Mouse (Mus musculus) cerebellum, postnatal 36 days (tissue): ENCODE results near the gene Prcd.

Source experiments
- DNase-seq, 2 experiments: peaks; one replicate each; pipeline ENCODE4 v3.0.0; 2021 to 2022; ENCODE audit warnings: mixed read lengths in 2 of 2

The Prcd gene

DNA sequence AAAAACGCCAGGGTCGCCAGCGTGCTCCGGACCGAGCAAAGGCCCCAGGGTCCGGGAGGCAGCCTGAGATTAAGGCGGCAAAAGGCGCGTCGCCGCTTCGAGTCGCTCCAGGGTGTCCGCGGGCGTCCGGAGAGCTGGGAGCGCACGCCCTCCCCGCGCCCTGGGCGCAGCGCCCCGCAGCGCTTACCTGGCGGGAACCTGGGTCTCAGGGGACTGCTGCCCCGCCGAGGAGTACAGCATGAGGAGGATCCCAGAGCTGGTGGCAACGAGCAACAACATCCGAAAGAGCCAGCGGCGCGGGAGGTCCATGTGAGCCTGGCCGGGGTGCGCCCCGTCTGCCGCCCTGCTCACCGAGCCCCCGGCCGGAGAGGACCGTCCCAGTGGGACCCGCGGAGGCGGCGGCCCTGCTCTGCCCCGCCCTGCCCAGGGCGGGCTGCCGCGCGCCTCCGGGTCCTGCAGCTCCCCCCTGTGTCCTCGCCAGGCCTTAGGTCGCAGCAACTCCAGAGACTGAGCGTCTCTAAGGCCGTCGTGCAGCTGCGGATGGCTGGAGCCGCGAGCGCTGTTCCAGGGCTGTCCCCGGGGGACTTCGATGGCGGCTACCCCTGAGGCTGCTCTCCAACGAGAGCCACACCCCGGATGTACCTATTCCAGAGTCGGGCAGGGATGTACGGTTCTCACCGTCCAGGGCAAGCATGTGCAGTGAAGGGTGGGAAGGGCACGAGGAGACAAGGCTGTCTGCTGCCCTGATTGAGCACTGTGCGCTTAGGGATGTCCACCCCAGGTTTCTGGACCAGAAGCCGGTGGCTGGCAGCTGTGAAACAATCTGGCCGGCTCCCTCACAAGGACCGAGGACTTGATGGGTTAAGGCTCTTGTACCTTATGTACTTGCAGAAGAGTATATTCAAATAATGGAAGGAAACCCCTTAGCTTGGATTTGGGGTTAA is 41.2 kb downstream of the Prcd start:
- DNase-seq = no peak

DNA sequence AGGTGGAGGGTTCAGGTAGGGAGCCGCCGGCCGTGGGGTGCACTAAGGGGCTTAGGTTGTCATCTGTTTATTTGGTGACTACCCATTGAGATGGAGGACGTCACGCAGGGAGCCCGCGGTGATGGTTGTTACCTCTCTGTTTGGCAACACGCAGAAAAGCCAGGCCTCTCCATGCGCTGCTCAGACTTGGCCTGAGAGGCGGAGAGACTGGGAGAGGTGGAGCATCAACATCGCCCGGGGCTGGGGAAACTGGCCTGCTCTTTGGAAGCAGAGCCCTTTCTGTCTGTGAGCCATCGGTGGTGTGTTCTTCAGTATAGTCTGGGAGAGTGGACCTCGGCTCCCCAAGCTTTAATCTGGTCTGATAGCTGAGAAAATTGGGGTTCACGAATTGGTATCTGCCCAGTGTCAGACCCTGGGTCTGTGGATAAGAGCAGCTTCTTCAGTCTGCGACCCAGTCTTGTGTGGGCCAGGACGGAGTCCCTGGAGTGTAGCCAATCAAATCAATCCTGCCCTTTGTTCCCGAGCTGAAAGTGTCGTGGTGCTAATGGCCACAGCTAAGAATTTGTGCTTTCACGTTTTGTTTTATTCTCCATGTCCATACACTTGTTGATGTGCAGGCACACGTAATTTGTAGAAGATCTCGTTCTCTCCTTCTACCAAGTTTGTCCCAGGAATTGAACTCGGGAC is 42.0 kb downstream of the Prcd start:
- DNase-seq = no peak

DNA sequence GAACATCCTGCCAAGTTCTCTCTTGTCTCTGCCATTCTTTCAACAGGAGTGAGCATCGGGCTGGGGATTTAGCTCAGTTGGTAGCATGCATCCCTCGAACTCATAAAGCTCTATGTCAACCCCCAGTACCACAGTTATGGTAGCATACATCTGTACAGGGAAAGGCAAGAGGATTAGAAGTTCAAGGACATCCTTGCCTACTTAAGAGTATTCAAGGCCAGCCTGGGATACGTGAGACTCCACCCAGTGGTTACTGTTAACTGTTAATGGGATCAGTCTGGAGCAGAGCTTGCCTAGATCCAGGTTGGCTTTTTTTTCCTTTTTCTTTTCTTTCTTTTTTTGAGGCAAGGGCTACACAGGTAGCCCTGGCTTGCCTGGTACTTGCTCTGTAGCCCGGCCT is 43.1 kb downstream of the Prcd start:
- DNase-seq = no peak

DNA sequence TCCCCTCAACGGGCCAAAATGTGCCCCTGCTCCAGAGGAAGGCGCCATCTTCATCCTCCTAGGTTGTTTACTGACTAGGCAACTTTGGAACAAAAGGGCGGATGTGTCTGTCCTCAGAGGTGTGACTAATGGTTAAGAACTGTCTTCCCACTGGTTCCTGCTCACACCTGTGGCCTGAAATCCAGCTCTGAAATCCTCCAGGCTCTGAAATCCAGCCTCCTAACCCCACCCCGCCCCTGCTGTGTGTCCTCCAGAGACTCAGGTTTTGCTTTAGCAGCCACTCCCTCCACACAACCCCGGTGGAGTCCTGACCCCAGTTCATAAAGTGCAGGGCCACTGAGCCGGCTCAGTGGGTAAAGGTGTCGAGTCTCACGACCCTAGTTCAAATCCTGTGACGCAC is 44.2 kb downstream of the Prcd start:
- no peak for DNase-seq

DNA sequence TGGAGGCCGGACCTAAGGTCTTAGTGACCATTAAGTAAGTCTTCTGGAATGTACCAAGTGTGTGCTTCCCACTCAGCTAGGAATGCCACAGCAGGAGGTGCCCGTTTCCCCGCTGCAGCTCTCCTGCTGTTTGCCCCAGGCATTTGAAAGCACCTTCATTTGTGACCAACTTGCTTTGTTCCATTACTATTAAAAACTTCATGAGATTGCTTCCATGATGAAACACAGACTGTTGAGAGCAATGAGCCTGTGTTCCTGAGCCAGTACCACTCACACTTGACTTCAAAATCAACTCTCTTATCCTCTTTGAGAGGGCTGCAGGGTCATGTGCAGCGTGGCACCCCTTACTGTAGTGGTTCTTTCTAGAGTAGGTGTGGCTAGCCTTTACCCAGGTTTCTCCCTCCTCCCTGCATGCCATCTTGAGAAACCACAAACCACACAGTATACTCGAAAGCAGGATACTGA is 48.1 kb downstream of the Prcd start:
- no peak for DNase-seq

DNA sequence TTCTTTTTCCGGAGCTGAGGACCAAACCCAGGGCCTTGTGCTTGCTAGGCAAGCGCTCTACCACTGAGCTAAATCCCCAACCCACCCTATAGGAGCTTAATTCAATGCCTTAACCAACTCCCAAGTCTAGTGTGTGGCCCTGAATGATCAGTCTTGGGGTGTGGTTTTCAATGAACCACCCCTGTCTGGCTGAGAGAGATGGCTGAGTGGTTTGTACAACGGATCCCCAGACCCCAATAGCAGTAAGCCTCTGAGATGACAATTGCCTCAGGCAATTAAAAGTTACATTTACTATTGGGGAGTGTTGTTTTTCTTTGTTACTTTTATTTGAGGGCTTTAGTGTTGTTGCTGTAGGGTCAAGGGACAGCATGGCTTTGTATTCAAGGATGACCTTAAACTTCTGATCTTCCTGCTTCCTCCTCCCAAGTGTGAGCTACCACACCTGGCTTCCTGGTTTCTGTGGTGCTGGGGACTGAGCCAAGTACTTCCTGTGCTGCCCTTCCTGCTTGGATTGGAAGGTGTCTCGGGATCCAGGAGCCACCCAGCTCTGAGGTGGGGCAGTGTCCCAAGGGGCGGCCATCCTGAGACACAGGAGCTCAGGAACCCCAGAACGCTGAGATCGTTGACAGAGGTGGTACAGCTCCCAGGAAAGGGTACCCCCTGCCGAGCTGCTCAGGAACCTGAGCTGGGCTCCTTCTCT is 51.2 kb downstream of the Prcd start:
- no peak for DNase-seq

DNA sequence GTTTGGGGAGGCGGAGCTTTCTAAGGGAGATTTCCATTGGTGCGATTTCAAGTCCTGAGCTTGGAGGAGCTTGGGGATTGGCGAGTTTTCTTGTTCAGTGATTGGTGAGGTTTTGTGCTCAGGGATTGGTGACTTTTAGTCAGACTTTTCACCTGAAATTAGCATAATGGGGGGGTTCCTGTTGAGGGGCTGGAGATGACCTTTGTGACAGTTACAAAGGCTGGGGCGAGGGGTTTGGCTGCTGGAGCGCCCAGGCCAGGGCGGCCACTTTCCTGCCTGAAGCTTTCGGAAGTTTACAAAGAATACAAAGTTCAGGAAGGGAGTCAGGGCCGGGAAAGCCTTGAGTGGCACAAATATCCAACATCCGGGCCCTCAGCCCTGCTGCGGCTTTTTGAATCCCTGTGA is 51.9 kb downstream of the Prcd start:
- DNase-seq = no peak

DNA sequence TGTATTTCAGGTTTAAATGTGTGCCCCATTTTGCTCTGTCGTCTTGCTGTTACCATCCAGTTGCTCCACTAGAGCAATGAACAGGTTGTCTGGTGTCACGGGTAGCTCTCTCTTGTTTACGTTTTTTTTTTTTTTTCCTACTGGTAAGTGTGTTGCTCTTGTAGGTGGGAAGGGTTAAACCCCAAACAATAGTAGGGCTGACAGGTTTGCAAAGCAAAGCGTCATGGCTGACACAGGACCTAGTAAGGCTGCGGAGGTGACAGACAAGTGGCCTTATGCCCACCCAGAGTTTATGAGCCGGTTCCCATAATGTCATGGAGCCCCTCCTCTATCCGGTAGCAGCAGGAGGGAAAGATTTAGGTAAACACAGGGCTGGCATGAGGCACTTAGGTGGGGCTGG is 53.0 kb downstream of the Prcd start:
- DNase-seq = no peak

DNA sequence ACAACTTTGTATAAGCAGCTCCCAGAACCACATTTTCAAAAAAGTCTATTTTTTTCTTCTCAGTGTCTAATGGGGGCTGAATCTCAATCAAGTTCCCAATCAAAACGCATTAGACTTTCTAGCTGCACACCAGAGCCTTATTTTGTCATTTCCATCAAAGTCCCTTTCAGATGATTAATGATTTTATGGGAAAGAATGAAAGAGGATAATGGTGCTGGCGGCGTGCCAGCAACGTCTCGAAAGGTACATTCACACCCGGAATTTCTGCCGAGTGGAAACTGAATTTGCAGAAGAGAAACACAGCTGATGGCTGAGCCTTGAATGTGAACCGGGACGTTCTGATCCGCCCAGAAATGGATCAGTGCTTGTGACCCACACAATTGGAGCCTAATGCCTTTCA is 56.8 kb downstream of the Prcd start:
- no peak for DNase-seq

DNA sequence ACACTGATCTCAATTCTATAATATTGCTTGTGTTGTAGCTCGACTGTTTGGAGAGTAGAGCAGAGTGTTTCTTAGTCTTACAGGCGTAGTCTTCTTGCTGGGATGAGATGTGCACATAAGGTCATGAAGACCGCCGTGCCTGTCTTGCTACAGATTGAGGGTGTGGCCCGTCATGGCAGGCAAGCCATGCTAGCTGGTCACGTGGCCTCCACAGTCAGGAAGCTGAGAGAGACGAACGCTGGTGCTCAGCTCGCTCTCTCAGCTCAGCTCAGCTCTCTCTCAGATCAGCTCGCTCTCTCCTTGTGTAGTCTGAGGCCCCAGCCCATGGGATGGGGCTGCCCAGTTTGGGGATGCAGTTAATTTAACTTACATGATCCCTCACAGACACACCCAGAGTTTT is 57.5 kb downstream of the Prcd start:
- no peak for DNase-seq

DNA sequence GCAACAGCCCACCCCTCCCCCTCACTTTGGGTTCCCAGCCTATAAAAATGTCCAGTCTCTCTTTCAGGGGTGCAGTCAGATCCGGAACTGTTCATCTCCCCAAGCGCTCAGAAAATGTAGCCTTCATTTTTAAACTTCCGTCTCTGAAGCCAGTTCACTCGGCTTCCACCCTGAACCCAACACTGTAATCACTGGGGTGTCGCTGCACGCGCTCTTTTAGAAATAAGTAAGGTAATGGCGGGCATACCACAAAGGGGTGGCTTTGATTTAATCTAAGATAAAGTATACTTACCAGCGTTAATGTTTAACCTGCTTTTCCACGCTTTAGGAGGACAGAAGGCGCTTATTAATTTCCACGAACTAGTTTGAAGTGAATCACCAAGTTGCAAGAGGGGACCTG is 60.7 kb downstream of the Prcd start:
- DNase-seq = no peak
